Mouse (Mus musculus): ENCODE data around the gene Tchh. TPM values are rescaled to one million over a fixed set of nuclear protein-coding genes. Genes with fewer than 3 reads are reported as not detected.

Gene Tchh
- 0.38 and 0.57 TPM in 2 replicates for total RNA-seq (2014; rRNA removed)
- polyA plus RNA-seq (2015; fragmentation: Nextera tagmentation; extraction: Ambion mirVana): 0.97 and 1.3 TPM in 2 replicates

DNA sequence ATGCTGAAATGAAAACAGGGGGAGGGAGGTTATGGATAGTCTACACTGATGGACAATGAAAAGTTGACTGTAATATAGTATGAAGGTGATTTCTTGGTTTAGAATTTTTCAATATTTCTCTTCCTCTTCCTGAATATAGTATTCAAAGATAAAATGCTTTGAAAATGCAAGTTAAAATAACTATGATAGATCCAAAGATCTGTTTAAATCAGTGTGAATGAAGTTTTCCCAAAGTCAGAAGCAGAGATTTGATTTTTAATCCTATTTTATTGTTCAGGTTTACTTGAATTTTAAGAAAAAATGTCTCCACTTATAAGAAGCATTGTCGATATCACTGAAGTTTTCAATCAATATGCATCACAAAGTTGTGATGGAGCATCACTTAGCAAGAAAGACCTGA is at the start of gene Tchh:
Tchh (plus strand) TSS at position 301 of the 400 bp plus-strand sequence.
- H3K4me2 ChIP-seq (ENCODE audit: low read depth): peak within 1 kb of the TSS; percentile 93
- H3K27me3 ChIP-seq (ENCODE audit: insufficient read depth, low read length): peaks cover 26% of the 10 kb centered on the region
- no peak within 1 kb of the TSS for H3K27ac ChIP-seq (ENCODE audit: low read depth, low read length)
- no peaks in the 10 kb centered on the region for H3K4me1 ChIP-seq (ENCODE audit: insufficient read depth)
- H3K9ac ChIP-seq: no peak within 1 kb of the TSS
- no peak for ATAC-seq
- no peaks in the 10 kb centered on the region for H3K36me3 ChIP-seq (ENCODE audit: insufficient read depth)
- no peak for DNase-seq
- peak within 1 kb of the TSS; percentile 58; the same call in 1 of the 2 replicates for H3K4me3 ChIP-seq (ENCODE audit: low read depth, low read length)
- no peaks in the 10 kb centered on the region for H3K9me3 ChIP-seq (ENCODE audit: low read length)
- 87% methylated on average over 1 of the region's 1 CpGs for WGBS
- no peak for TF ChIP-seq CTCF (IDR thresholded peaks at IDR 0.05; ENCODE audit: low read depth)

DNA sequence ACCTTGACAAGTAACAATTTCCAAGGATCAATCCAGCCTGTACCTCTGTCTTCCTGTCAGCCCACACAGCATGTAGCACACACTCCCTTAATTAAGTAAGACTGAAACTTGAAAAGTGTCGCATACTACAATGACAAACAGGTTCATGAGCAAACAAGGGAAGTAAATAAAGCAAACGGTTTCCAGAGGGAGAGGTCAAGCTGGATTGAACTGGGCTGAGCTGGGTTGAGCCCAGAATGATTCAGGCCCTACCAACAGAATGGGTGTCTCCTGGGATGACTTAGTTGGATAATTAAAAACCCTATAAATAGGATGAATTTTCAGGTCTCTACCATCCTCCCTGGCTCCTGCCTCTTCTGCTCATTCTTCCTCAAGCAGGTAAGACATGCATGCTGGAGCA is 48.8 kb upstream of the Tchh start, which contains the start of gene Rptn:
Rptn (plus strand) TSS at position 334 of the 400 bp plus-strand sequence.
- Histone ChIP-seq H3K27me3 (ENCODE audit: insufficient read depth, low read length) (no peaks in the 10 kb centered on the region), H3K36me3 (ENCODE audit: insufficient read depth) (no peaks in the 10 kb centered on the region), H3K9me3 (ENCODE audit: low read length) (no peaks in the 10 kb centered on the region), H3K4me3 (ENCODE audit: low read depth, low read length) (no peak within 1 kb of the TSS), H3K9ac (no peak within 1 kb of the TSS), H3K4me2 (ENCODE audit: low read depth) (no peak within 1 kb of the TSS), H3K27ac (ENCODE audit: low read depth, low read length) (no peak within 1 kb of the TSS), H3K4me1 (ENCODE audit: insufficient read depth) (no peaks in the 10 kb centered on the region)
- no peak for TF ChIP-seq CTCF (IDR thresholded peaks at IDR 0.05; ENCODE audit: low read depth)
- DNase-seq (no peak), ATAC-seq (no peak)
- 72% methylated on average over 2 of the region's 2 CpGs for WGBS

DNA sequence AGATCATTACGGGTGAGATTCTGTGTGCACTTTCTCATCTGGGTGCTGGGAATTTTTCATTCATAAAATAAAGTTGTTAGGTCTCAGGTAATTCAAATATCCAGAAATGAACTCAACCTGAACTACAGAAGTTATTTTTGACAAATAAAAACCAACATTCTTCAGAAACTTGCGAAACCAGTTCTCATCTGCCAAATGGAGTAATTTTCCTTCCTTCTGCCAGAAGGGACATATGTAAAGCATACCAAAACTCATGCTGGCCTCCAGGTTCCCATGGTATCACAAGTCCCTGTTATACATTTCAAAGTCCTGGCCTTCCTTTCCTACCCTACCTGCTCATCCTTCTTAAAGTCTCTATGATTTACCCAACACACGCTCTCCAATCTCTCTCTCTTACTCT is 38.2 kb upstream of the Tchh start:
- no peak for DNase-seq
- Histone ChIP-seq H3K9ac (no peak overlapping the region), H3K4me2 (ENCODE audit: low read depth) (no peak overlapping the region), H3K4me1 (ENCODE audit: insufficient read depth) (no peaks in the 10 kb centered on the region), H3K27me3 (ENCODE audit: insufficient read depth, low read length) (no peaks in the 10 kb centered on the region), H3K36me3 (ENCODE audit: insufficient read depth) (no peaks in the 10 kb centered on the region), H3K9me3 (ENCODE audit: low read length) (no peaks in the 10 kb centered on the region), H3K27ac (ENCODE audit: low read depth, low read length) (no peak overlapping the region), H3K4me3 (ENCODE audit: low read depth, low read length) (no peak overlapping the region)
- 94% methylated on average over 3 of the region's 3 CpGs for WGBS
- ATAC-seq: no peak
- no peak for TF ChIP-seq CTCF (IDR thresholded peaks at IDR 0.05; ENCODE audit: low read depth)

DNA sequence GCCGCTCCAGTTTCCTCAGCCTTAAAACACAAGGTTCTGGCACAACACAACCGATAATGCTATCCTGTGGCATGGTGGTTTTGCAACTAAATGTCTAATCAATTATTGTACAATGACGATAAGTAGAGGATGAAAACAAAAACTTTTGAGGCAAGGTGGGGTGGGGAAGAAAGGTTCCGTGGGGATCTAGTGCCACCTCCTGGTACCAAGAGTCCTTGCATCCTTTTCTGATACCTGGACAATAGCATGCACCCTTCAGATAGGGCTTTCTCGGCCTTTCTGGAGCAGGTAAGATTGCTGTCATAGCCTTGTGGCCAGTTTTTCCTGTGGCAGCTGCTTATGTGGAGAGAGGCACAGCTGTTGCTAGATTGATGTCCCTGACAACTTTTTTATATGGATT is 35.1 kb upstream of the Tchh start:
- peak; percentile 82 for TF ChIP-seq CTCF (IDR thresholded peaks at IDR 0.05; ENCODE audit: low read depth)
- no peaks in the 10 kb centered on the region for H3K9me3 ChIP-seq (ENCODE audit: low read length)
- no peaks in the 10 kb centered on the region for H3K27me3 ChIP-seq (ENCODE audit: insufficient read depth, low read length)
- no peak overlapping the region for H3K27ac ChIP-seq (ENCODE audit: low read depth, low read length)
- H3K4me3 ChIP-seq (ENCODE audit: low read depth, low read length): no peak overlapping the region
- no peaks in the 10 kb centered on the region for H3K36me3 ChIP-seq (ENCODE audit: insufficient read depth)
- H3K9ac ChIP-seq: no peak overlapping the region
- H3K4me1 ChIP-seq (ENCODE audit: insufficient read depth): no peaks in the 10 kb centered on the region
- ATAC-seq (0 out of 2 replicates have a peak, but pooled peaks have one; percentile 40), DNase-seq (peak; percentile 30)
- WGBS: 25% methylated on average over 5 of the region's 5 CpGs
- H3K4me2 ChIP-seq (ENCODE audit: low read depth): no peak overlapping the region

DNA sequence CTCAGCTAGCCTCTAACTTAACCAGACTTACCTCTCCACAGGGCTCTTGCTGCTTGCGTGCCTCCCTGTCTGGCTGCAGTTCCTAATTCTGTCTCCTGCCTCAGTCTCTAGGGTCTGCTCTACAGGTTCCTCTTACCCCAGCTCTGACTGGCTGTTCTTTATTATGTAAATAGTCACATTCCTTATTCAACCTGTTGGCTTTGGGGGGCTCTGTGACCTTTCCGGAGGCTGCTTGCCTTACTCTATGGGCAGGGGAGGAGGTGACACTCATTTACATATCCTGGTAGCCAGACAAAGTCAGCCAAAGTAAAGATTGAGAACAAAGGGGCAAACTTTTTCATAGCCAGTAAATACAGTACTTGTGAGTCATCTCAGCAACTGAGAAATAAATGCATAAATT is 30.2 kb upstream of the Tchh start:
- ATAC-seq (no peak), DNase-seq (no peak)
- TF ChIP-seq CTCF (IDR thresholded peaks at IDR 0.05; ENCODE audit: low read depth): no peak
- Histone ChIP-seq H3K27me3 (ENCODE audit: insufficient read depth, low read length) (no peaks in the 10 kb centered on the region), H3K4me3 (ENCODE audit: low read depth, low read length) (no peak overlapping the region), H3K36me3 (ENCODE audit: insufficient read depth) (no peaks in the 10 kb centered on the region), H3K4me1 (ENCODE audit: insufficient read depth) (no peaks in the 10 kb centered on the region), H3K4me2 (ENCODE audit: low read depth) (no peak overlapping the region), H3K27ac (ENCODE audit: low read depth, low read length) (no peak overlapping the region), H3K9me3 (ENCODE audit: low read length) (no peaks in the 10 kb centered on the region), H3K9ac (no peak overlapping the region)
- WGBS: 18% methylated on average over 2 of the region's 2 CpGs

DNA sequence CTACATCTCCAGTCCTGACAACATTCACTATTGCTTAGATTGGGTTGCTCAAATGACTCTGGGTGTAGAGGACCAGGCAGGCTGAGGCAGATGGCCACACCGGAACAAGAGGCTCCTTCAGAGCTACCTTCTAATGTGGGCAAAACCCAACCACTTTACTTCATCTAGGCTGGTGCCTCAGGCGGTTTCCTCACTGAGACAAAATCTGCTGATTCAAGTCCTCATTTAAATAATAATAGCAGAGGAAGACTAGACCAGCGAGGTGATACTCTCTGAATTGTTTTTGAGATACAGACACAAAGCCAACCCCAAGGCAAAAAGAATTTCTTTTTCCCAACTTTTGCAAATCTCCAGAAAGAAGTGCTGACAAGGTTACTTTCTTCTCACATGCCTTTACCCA is 10.5 kb upstream of the Tchh start:
- no peak for TF ChIP-seq CTCF (IDR thresholded peaks at IDR 0.05; ENCODE audit: low read depth)

DNA sequence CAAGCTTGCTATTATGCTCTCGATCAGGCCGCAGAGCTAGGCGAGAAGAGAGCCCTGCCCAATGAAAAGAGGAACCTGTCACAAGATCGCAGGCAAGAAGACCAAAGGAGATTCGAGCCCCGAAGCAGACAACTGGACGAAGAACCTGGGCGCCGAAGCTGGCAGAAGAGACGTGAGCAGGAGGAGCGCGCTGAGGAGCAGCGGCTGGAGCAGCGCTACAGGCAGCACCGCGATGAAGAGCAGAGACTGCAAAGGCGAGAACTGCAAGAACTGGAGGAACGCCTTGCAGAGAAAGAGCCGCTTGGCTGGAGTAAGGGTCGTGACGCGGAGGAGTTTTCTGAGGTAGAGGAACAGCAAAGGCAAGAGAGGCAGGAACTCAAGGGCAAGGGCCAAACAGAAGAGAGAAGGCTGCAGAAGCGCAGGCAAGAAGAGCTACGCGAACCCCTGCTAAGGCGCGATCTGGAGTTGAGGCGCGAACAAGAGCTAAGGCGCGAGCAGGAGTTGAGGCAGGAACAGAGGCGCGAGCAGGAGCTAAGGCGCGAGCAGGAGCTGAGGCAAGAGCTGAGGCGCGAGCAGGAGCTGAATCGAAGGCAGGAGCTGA is 1.5 kb downstream of the Tchh start:
- 1% methylated on average over 38 of the region's 38 CpGs for WGBS
- Histone ChIP-seq H3K4me2 (ENCODE audit: low read depth) (peak overlapping the region; percentile 93), H3K4me3 (ENCODE audit: low read depth, low read length) (peak overlapping the region; percentile 58), H3K9me3 (ENCODE audit: low read length) (no peaks in the 10 kb centered on the region), H3K9ac (peak overlapping the region; percentile 28; the same call in 1 of the 2 replicates), H3K27me3 (ENCODE audit: insufficient read depth, low read length) (peaks cover 26% of the 10 kb centered on the region), H3K36me3 (ENCODE audit: insufficient read depth) (no peaks in the 10 kb centered on the region), H3K4me1 (ENCODE audit: insufficient read depth) (no peaks in the 10 kb centered on the region), H3K27ac (ENCODE audit: low read depth, low read length) (no peak overlapping the region)
- no peak for ATAC-seq
- peak; percentile 41 for DNase-seq
- no peak for TF ChIP-seq CTCF (IDR thresholded peaks at IDR 0.05; ENCODE audit: low read depth)

More for the DNA sequence above, 10.5 kb upstream of the Tchh start:
- DNase-seq: no peak
- H3K4me2 ChIP-seq (ENCODE audit: low read depth): no peak overlapping the region
- H3K9ac ChIP-seq: no peak overlapping the region
- no peak for ATAC-seq
- no peaks in the 10 kb centered on the region for H3K4me1 ChIP-seq (ENCODE audit: insufficient read depth)
- H3K9me3 ChIP-seq (ENCODE audit: low read length): no peaks in the 10 kb centered on the region
- H3K36me3 ChIP-seq (ENCODE audit: insufficient read depth): no peaks in the 10 kb centered on the region
- no peak overlapping the region for H3K27ac ChIP-seq (ENCODE audit: low read depth, low read length)
- 33% methylated on average over 3 of the region's 3 CpGs for WGBS
- no peaks in the 10 kb centered on the region for H3K27me3 ChIP-seq (ENCODE audit: insufficient read depth, low read length)
- H3K4me3 ChIP-seq (ENCODE audit: low read depth, low read length): no peak overlapping the region
